In genomic region chrX:20561846-20562245, GRCm38 (mm10) we compare ENCODE assay signal across 16 mouse cellular contexts. TPM values are rescaled to one million over a fixed set of nuclear protein-coding genes. Genes with fewer than 3 reads are reported as not detected.
DNase-seq lines count a peak whose midpoint lies in the region; ATAC-seq and TF ChIP-seq lines count a peak whose summit lies in the region.
"Had no signal": no experiment of that assay in that cellular context is flagged by ENCODE, and none has a peak within 500 bp of the region (broad histone marks: within the 10 kb centered on the region; RNA-seq: fewer than 3 reads in every experiment).

No protein-coding gene starts in this region.

- no peak overlapping the region for H3K4me2 ChIP-seq in heart, postnatal 0 days (ENCODE audit: low read depth, low read length)
- H3K4me2 ChIP-seq in lung, embryonic 14.5 days: no peak overlapping the region
- H3K4me2 ChIP-seq: embryonic facial prominence, embryonic 13.5 days; forebrain, embryonic 13.5 days; heart, embryonic 15.5 days; liver, embryonic 13.5 days had no signal

- in situ Hi-C loops in Patski (cut with MboI; ENCODE audit: low pct_unique_long_range_greater_than_20kb): loop anchor here (25.0 kb wide), 1 partner anchor 400 kb away; no protein-coding TSS in a partner anchor

- no peaks in the 10 kb centered on the region for H3K9me3 ChIP-seq in heart, postnatal 0 days (replicated peaks; ENCODE audit: control insufficient read depth, low read length)
- no peaks in the 10 kb centered on the region for H3K9me3 ChIP-seq in lung, embryonic 14.5 days (ENCODE audit: low read depth, low read length)
- H3K9me3 ChIP-seq: embryonic facial prominence, embryonic 13.5 days; forebrain, embryonic 13.5 days; heart, embryonic 15.5 days; liver, embryonic 13.5 days had no signal

- CTCF ChIA-PET in Patski (lab: Charles Lee): interaction anchor here (1.5 kb wide), 1 partner anchor 11 kb away, joined by 5 read pairs; no protein-coding TSS in a partner anchor

- POLR2A ChIA-PET in Patski (lab: Charles Lee): no interaction called here

- no peak for ATAC-seq in heart, postnatal 0 days (ENCODE audit: insufficient read depth, low read depth)
- ATAC-seq in lung, embryonic 14.5 days (ENCODE audit: insufficient read depth): no peak
- ATAC-seq in Patski: no peak
- ATAC-seq: forebrain, embryonic 13.5 days; inflammation-experienced regulatory T-cells, adult 6 months had no signal

- TF ChIP-seq EP300 in heart, postnatal 0 days (IDR thresholded peaks at IDR 0.05; ENCODE audit: low read depth): no peak

- H3K27me3 ChIP-seq in heart, postnatal 0 days (ENCODE audit: control insufficient read depth, insufficient read depth, low read length): no peaks in the 10 kb centered on the region
- no peaks in the 10 kb centered on the region for H3K27me3 ChIP-seq in lung, embryonic 14.5 days (ENCODE audit: insufficient read depth, low read length)
- peaks cover 15% of the 10 kb centered on the region for H3K27me3 ChIP-seq in Patski
- H3K27me3 ChIP-seq in splenic B cell, adult 2 months (ENCODE audit: control insufficient read depth, insufficient read depth, low read length, poor library complexity, severe bottlenecking): no peaks in the 10 kb centered on the region
- H3K27me3 ChIP-seq: embryonic facial prominence, embryonic 13.5 days; forebrain, embryonic 13.5 days; heart, embryonic 15.5 days; liver, embryonic 13.5 days had no signal

- 46% methylated on average over 1 of the region's 1 CpGs for WGBS in heart, postnatal 0 days
- 38% methylated on average over 1 of the region's 1 CpGs for WGBS in lung, embryonic 14.5 days

- no peaks in the 10 kb centered on the region for H3K4me1 ChIP-seq in heart, postnatal 0 days (ENCODE audit: control insufficient read depth, insufficient read depth)
- no peaks in the 10 kb centered on the region for H3K4me1 ChIP-seq in lung, embryonic 14.5 days (ENCODE audit: insufficient read depth)
- H3K4me1 ChIP-seq: embryonic facial prominence, embryonic 13.5 days; forebrain, embryonic 13.5 days; heart, embryonic 15.5 days; liver, embryonic 13.5 days had no signal

- intact Hi-C loops in heart, postnatal 36 days (cut with DNase I): loop anchor here (10.0 kb wide), 2 partner anchors 197 to 227 kb away; partner anchors contain the start of gene Rp2

- H3K27ac ChIP-seq in heart, postnatal 0 days (ENCODE audit: low read depth): no peak overlapping the region
- no peak overlapping the region for H3K27ac ChIP-seq in lung, embryonic 14.5 days (ENCODE audit: low read depth)
- H3K27ac ChIP-seq: embryonic facial prominence, embryonic 13.5 days; forebrain, embryonic 13.5 days; heart, embryonic 15.5 days; liver, embryonic 13.5 days had no signal

- H3K9ac ChIP-seq in heart, postnatal 0 days (replicated peaks; ENCODE audit: low read depth, low read length): no peak overlapping the region
- H3K9ac ChIP-seq in lung, embryonic 14.5 days: no peak overlapping the region
- H3K9ac ChIP-seq: embryonic facial prominence, embryonic 13.5 days; forebrain, embryonic 13.5 days; heart, embryonic 15.5 days; liver, embryonic 13.5 days had no signal

- no peak for DNase-seq in heart, postnatal 0 days (ENCODE audit: low spot score)
- DNase-seq in heart, postnatal 36 days: no peak
- DNase-seq in lung, embryonic 14.5 days: peak; percentile 63
- no peak for DNase-seq in lung, postnatal 10 days
- no peak for DNase-seq in Patski (ENCODE audit: low read depth, low spot score)
- DNase-seq in splenic B cell, adult 2 months (ENCODE audit: low read depth, low spot score): peak; percentile 3
- DNase-seq in layer of hippocampus, postnatal 14 days (ENCODE audit: low spot score in 2 of 2): no peak
- DNase-seq: cerebellum, adult 2 months; gastrocnemius, postnatal 36 days; kidney, postnatal 4 days; liver, embryonic 13.5 days had no signal

- peak; percentile 38 for TF ChIP-seq CTCF in heart, postnatal 0 days (IDR thresholded peaks at IDR 0.05; ENCODE audit: low read depth)
- peak; percentile 56 for TF ChIP-seq CTCF in lung, embryonic 14.5 days (IDR thresholded peaks at IDR 0.05; ENCODE audit: low read depth)
- TF ChIP-seq CTCF in Patski (IDR thresholded peaks at IDR 0.05): peak; percentile 49

- H3K4me3 ChIP-seq in heart, postnatal 0 days (ENCODE audit: low read depth, low read length): no peak overlapping the region
- H3K4me3 ChIP-seq in lung, embryonic 14.5 days (ENCODE audit: low read depth, low read length): no peak overlapping the region
- H3K4me3 ChIP-seq: embryonic facial prominence, embryonic 13.5 days; forebrain, embryonic 13.5 days; heart, embryonic 15.5 days; liver, embryonic 13.5 days had no signal

- no peaks in the 10 kb centered on the region for H3K36me3 ChIP-seq in heart, postnatal 0 days (replicated peaks; ENCODE audit: control insufficient read depth, insufficient read depth, low read length)
- no peaks in the 10 kb centered on the region for H3K36me3 ChIP-seq in lung, embryonic 14.5 days (ENCODE audit: insufficient read depth)
- no peaks in the 10 kb centered on the region for H3K36me3 ChIP-seq in splenic B cell, adult 2 months (ENCODE audit: control insufficient read depth, insufficient read depth, low read length, poor library complexity, severe bottlenecking)
- H3K36me3 ChIP-seq: embryonic facial prominence, embryonic 13.5 days; heart, embryonic 15.5 days; liver, embryonic 13.5 days had no signal

RNA-seq across cellular contexts. Expression of gene Rgn, which starts 12.3 kb away (rescaled TPM):
- not detected in 2 replicates for total RNA-seq in heart, postnatal 0 days (2014; rRNA removed; ENCODE audit: low replicate concordance)
- polyA plus RNA-seq in heart, postnatal 0 days (2015; fragmentation: Nextera tagmentation; extraction: Ambion mirVana): 2.2 and 2.8 TPM in 2 replicates
- total RNA-seq in heart, postnatal 36 days (2021): under 1 TPM; 0.31 to 0.38 TPM
- polyA plus RNA-seq in lung, embryonic 14.5 days (2014; fragmentation: Nextera tagmentation; extraction: Ambion mirVana): 1.9 and 2.0 TPM in 2 replicates
- polyA plus RNA-seq in Patski (2021): 0.05 TPM
- under 1 TPM in 1 of 2 experiments, not detected in 1; 0.21 TPM for total RNA-seq in layer of hippocampus, postnatal 14 days (2021)
- total RNA-seq: ES-E14; gastrocnemius, postnatal 36 days had no signal
- polyA plus RNA-seq: inflammation-experienced regulatory T-cells, adult 6 months had no signal

RNA-seq across cellular contexts. Expression of gene Rbm10, which starts 55.5 kb away (rescaled TPM):
- total RNA-seq in heart, postnatal 0 days (2014; rRNA removed; ENCODE audit: low replicate concordance): 45.6 and 55.8 TPM in 2 replicates
- polyA plus RNA-seq in heart, postnatal 0 days (2015; fragmentation: Nextera tagmentation; extraction: Ambion mirVana): 21.0 and 24.1 TPM in 2 replicates
- 10 to 100 TPM; 19.5 to 20.1 TPM for total RNA-seq in heart, postnatal 36 days (2021)
- 69.8 and 75.1 TPM in 2 replicates for polyA plus RNA-seq in lung, embryonic 14.5 days (2014; fragmentation: Nextera tagmentation; extraction: Ambion mirVana)
- polyA plus RNA-seq in Patski (2021): 51.4 TPM
- total RNA-seq in layer of hippocampus, postnatal 14 days (2021): 10 to 100 TPM; 38.5 to 41.7 TPM

RNA-seq across cellular contexts. Expression of gene Ndufb11, which starts 55.6 kb away (rescaled TPM):
- total RNA-seq in heart, postnatal 0 days (2014; rRNA removed; ENCODE audit: low replicate concordance): 426 and 506 TPM in 2 replicates
- polyA plus RNA-seq in heart, postnatal 0 days (2015; fragmentation: Nextera tagmentation; extraction: Ambion mirVana): 979 and 1,041 TPM in 2 replicates
- total RNA-seq in heart, postnatal 36 days (2021): 100 to 1,000 TPM; 685 to 742 TPM
- polyA plus RNA-seq in lung, embryonic 14.5 days (2014; fragmentation: Nextera tagmentation; extraction: Ambion mirVana): 243 and 245 TPM in 2 replicates
- polyA plus RNA-seq in Patski (2021): 322 TPM
- 100 to 1,000 TPM; 169 to 189 TPM for total RNA-seq in layer of hippocampus, postnatal 14 days (2021)

Comparison
In these comparisons a context has a peak if more than half of its experiments do, and no peak if none do; other contexts are left out.
1. DNase-seq: peak in lung, embryonic 14.5 days (single experiment) and splenic B cell, adult 2 months (single experiment); none in heart, postnatal 0 days (single experiment), heart, postnatal 36 days (0 of 2), lung, postnatal 10 days (single experiment), Patski (single experiment) and layer of hippocampus, postnatal 14 days (0 of 2).
2. Peak in every context shown above with its lines, with median percentiles within 50 percentile points of each other: CTCF ChIP-seq.